Mouse (Mus musculus): ENCODE data around the gene Sh3kbp1. TPM values are rescaled to one million over a fixed set of nuclear protein-coding genes. Genes with fewer than 3 reads are reported as not detected.

The Sh3kbp1 gene
- polyA plus RNA-seq, 1 experiment from 2014 or later: 26.3 TPM

DNA sequence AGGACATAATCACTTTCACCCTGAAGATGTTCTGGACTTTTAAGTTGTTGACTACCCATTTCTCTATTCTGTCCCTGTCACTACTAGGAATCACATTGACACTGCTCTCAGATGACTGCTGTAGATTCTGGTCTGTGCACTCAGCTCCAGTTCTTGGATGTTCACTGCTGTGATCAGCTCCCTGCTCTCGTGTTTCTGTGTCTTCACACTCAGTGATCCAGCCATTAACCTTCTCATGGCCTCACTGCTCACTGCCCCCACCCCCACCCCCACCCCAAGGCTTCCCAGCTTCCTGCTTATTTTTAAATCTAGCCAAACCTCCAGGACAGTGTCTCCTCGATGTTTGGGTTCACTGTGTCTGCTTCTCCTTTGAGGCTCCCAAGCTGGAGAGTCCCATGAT, 271.0 kb downstream of the Sh3kbp1 start:
- WGBS: 45% methylated on average over 2 of the region's 2 CpGs
- Histone ChIP-seq H3K4me3 (replicated peaks) (no peak overlapping the region), H3K27ac (no peak overlapping the region), H3K9me3 (no peaks in the 10 kb centered on the region), H3K36me3 (no peaks in the 10 kb centered on the region), H3K4me2 (no peak overlapping the region), H3K9ac (replicated peaks) (no peak overlapping the region), H3K27me3 (peaks cover 33% of the 10 kb centered on the region), H3K4me1 (replicated peaks) (no peaks in the 10 kb centered on the region)
- ATAC-seq (ENCODE audit: insufficient number of reproducible peaks, insufficient read depth, low FRiP score, low TSS enrichment, low read depth): no peak

DNA sequence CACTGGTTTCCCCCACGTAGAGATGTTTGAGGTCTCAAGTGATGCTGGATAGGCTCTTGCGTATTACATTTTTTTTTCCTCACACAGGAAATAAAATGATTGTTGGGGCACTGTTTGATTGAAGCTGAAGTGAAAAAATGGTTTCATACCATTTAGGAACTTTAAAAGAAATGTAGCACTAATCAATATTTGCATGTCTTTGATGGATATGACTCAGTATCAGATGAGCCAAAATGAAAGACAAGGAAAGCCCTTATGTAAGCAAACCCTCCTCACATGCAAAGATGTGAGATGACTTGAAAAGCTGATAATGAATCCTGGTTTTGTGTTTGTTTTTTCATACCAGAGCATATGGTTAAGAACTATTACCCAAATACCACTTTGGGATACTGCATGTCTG, 272.0 kb downstream of the Sh3kbp1 start:
- Histone ChIP-seq H3K9me3 (no peaks in the 10 kb centered on the region), H3K4me2 (no peak overlapping the region), H3K27ac (no peak overlapping the region), H3K36me3 (no peaks in the 10 kb centered on the region), H3K27me3 (peaks cover 37% of the 10 kb centered on the region), H3K4me1 (replicated peaks) (no peaks in the 10 kb centered on the region), H3K4me3 (replicated peaks) (no peak overlapping the region), H3K9ac (replicated peaks) (no peak overlapping the region)
- no peak for ATAC-seq (ENCODE audit: insufficient number of reproducible peaks, insufficient read depth, low FRiP score, low TSS enrichment, low read depth)
- WGBS: 88% methylated on average over 2 of the region's 2 CpGs

DNA sequence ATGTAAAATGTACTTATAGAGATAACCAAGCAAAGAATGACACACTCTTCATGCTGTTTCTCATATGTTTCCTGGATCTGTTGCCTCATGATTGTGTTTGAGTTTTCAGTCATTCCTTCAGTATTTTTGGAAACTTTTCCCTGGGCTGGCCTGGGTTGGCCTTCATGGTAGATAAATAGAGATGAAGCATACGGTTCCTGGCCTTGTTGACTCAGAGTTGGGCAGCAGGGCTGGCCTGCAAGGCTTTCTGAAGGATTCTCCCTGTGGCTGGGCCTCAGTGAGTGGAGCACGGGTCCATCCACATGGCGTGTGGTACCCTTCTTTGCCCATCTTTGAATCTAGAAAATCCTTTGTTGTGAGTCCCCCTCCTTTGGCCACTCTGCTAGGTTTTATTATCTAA, 276.3 kb downstream of the Sh3kbp1 start:
- H3K4me2 ChIP-seq: no peak overlapping the region
- H3K36me3 ChIP-seq: no peaks in the 10 kb centered on the region
- H3K9me3 ChIP-seq: no peaks in the 10 kb centered on the region
- H3K9ac ChIP-seq (replicated peaks): no peak overlapping the region
- H3K4me3 ChIP-seq (replicated peaks): no peak overlapping the region
- no peak for ATAC-seq (ENCODE audit: insufficient number of reproducible peaks, insufficient read depth, low FRiP score, low TSS enrichment, low read depth)
- no peaks in the 10 kb centered on the region for H3K4me1 ChIP-seq (replicated peaks)
- no peak overlapping the region for H3K27ac ChIP-seq
- H3K27me3 ChIP-seq: peaks cover 32% of the 10 kb centered on the region
- WGBS: 81% methylated on average over 3 of the region's 3 CpGs

DNA sequence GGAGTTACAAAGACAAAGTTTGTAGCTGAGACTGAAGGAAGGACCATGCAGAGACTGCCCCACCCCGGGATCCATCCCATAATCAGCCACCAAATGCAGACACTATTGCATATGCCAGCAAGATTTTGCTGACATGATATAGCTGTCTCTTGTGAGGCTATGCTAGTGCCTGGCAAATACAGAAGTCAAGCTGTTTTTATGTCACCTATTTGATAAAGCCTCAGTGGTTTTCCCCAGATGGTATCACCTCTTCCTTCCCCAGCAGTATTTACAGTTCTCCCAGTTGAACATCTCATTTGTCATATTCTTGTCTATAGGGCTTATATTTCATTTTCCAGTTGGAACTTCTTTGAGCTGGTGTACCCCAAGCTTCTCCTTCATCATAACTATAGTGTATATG, 280.6 kb downstream of the Sh3kbp1 start:
- Histone ChIP-seq H3K4me1 (replicated peaks) (no peaks in the 10 kb centered on the region), H3K9me3 (no peaks in the 10 kb centered on the region), H3K36me3 (no peaks in the 10 kb centered on the region), H3K27ac (no peak overlapping the region), H3K9ac (replicated peaks) (no peak overlapping the region), H3K4me2 (no peak overlapping the region), H3K27me3 (peaks cover 24% of the 10 kb centered on the region), H3K4me3 (replicated peaks) (no peak overlapping the region)
- no peak for ATAC-seq (ENCODE audit: insufficient number of reproducible peaks, insufficient read depth, low FRiP score, low TSS enrichment, low read depth)
- 81% methylated on average over 1 of the region's 1 CpGs for WGBS

DNA sequence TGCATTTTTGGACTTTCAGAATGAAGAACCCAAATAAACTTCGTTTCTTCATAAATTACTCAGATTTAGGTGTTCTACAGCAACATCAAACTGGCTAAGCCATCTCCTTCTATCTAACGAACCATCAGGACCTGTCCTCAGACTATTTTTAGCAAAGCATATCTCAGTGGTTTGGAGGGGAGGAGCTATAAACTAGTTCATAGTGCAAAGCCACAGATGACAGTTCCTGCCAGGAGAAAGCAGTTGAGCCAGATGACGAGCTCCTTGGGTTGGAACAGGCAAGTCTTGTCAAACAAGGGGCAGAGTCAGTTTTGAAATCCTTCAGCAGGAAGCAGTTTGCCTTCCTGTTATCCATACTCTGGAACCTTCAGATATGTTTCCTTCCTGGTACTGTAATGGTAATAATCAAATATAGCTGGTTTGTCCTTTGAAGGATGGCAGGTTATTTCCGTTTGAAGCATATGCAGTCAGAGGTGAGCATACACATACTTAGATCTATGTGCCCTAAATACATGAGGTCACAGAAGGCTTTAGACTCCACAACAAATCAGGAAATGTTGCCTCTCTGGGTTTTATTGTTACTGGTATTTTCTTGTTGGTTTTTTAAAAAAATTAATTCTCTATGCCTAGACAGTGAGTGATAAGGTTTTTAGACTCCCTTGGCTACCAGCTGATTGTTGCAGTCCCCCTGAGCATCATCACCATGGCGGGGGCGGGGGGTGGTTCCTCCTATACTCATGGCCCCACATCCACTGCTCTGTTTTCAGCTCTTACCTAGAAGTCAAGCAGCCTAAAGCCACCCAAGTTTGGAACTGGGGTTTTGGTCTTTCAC, 282.6 kb downstream of the Sh3kbp1 start:
- H3K27ac ChIP-seq: no peak overlapping the region
- ATAC-seq (ENCODE audit: insufficient number of reproducible peaks, insufficient read depth, low FRiP score, low TSS enrichment, low read depth): no peak
- no peaks in the 10 kb centered on the region for H3K4me1 ChIP-seq (replicated peaks)
- no peaks in the 10 kb centered on the region for H3K9me3 ChIP-seq
- H3K4me2 ChIP-seq: no peak overlapping the region
- WGBS: 80% methylated on average over 6 of the region's 6 CpGs
- H3K27me3 ChIP-seq: peaks cover 20% of the 10 kb centered on the region
- no peaks in the 10 kb centered on the region for H3K36me3 ChIP-seq
- H3K9ac ChIP-seq (replicated peaks): no peak overlapping the region
- no peak overlapping the region for H3K4me3 ChIP-seq (replicated peaks)

DNA sequence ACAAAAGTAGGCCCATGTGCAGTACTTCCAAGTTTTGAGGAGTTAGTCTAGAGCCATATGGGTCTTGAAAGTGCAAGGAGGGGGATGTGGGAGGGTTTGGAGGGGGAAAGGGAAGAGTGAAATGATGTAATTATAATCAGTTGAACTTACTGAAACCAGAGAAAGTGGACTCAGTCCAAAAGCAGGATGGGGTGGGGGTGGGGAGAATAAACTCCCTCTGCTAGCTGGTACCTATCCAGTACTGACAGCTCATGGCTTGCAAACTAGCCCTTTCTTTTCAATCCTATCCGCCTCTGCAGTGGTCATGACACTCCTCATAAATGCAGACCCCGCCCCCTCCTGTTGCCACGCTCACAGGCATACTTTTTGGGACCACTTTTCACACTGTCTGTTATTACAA, 283.5 kb downstream of the Sh3kbp1 start:
- no peak for ATAC-seq (ENCODE audit: insufficient number of reproducible peaks, insufficient read depth, low FRiP score, low TSS enrichment, low read depth)
- Histone ChIP-seq H3K27me3 (peaks cover 11% of the 10 kb centered on the region), H3K9ac (replicated peaks) (no peak overlapping the region), H3K4me3 (replicated peaks) (no peak overlapping the region), H3K36me3 (no peaks in the 10 kb centered on the region), H3K4me1 (replicated peaks) (no peaks in the 10 kb centered on the region), H3K4me2 (no peak overlapping the region), H3K27ac (no peak overlapping the region), H3K9me3 (no peaks in the 10 kb centered on the region)
- 71% methylated on average over 3 of the region's 3 CpGs for WGBS

DNA sequence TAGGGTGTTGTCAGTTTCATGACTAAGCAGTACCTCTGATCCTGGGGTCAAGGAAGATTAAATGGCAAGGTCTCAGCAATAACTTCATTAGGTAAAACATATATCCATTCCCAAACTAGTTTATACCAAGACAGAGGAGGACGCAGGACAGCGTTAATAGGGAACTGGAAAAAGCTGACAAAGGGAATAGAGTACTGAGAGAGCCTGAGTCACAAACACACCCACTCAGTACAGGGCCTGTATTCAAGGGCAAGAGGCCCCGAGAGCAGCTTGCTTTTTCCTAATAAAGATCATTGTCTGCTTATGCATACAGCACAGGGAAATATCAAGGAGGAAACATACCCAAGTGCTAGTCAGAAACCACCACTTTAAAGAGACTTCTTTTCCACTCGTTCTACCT, 284.5 kb downstream of the Sh3kbp1 start:
- Histone ChIP-seq H3K4me3 (replicated peaks) (no peak overlapping the region), H3K4me1 (replicated peaks) (no peaks in the 10 kb centered on the region), H3K4me2 (no peak overlapping the region), H3K9ac (replicated peaks) (no peak overlapping the region), H3K27ac (no peak overlapping the region), H3K9me3 (no peaks in the 10 kb centered on the region), H3K36me3 (no peaks in the 10 kb centered on the region), H3K27me3 (peaks cover 4% of the 10 kb centered on the region)
- no peak for ATAC-seq (ENCODE audit: insufficient number of reproducible peaks, insufficient read depth, low FRiP score, low TSS enrichment, low read depth)
- 80% methylated on average over 4 of the region's 4 CpGs for WGBS

DNA sequence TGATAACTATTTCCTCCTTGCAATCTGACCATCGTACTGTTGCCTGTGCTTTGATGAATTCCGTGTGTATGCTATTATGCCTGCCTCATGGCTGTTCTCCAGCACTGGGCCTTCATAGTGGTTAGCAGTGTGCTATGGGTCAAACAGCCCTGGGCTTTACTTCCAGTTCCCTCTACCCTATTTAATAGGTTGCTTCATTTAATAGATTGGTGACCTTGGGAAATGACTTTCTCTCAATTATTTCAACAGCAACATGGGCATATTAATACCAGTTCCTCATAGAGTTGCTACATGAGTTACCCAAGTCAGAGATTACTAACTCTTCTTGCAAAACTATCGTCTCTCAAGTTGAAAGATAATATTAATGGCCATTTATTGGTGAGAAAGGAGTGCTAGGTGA, 285.0 kb downstream of the Sh3kbp1 start:
- Histone ChIP-seq H3K9ac (replicated peaks) (no peak overlapping the region), H3K4me3 (replicated peaks) (no peak overlapping the region), H3K36me3 (no peaks in the 10 kb centered on the region), H3K27ac (no peak overlapping the region), H3K27me3 (peaks cover 4% of the 10 kb centered on the region), H3K9me3 (no peaks in the 10 kb centered on the region), H3K4me1 (replicated peaks) (no peaks in the 10 kb centered on the region), H3K4me2 (no peak overlapping the region)
- no peak for ATAC-seq (ENCODE audit: insufficient number of reproducible peaks, insufficient read depth, low FRiP score, low TSS enrichment, low read depth)
- 58% methylated on average over 3 of the region's 3 CpGs for WGBS

DNA sequence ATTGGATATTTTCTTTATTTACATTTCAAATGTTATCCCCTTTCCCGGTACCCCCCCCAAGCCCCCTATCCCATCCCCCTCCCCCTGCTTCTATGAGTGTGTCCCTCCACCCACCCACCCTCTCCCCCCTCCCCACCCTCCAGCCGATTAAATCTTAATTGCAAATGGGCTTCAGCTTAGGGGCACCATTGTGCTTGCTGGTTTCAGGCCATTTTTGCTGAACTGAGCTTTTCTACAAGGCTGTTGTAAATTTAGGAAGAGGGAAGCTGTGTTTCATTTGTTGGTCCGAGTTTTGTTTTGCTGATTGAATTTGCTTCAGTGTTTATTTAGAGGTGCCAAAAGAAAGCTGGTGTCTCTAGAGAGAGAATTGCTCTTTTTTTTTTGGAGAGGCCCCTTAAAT, 286.4 kb downstream of the Sh3kbp1 start:
- Histone ChIP-seq H3K27me3 (peaks cover 7% of the 10 kb centered on the region), H3K4me1 (replicated peaks) (no peaks in the 10 kb centered on the region), H3K9ac (replicated peaks) (no peak overlapping the region), H3K36me3 (no peaks in the 10 kb centered on the region), H3K4me2 (no peak overlapping the region), H3K4me3 (replicated peaks) (no peak overlapping the region), H3K27ac (no peak overlapping the region), H3K9me3 (no peaks in the 10 kb centered on the region)
- ATAC-seq (ENCODE audit: insufficient number of reproducible peaks, insufficient read depth, low FRiP score, low TSS enrichment, low read depth): no peak
- 42% methylated on average over 3 of the region's 3 CpGs for WGBS

DNA sequence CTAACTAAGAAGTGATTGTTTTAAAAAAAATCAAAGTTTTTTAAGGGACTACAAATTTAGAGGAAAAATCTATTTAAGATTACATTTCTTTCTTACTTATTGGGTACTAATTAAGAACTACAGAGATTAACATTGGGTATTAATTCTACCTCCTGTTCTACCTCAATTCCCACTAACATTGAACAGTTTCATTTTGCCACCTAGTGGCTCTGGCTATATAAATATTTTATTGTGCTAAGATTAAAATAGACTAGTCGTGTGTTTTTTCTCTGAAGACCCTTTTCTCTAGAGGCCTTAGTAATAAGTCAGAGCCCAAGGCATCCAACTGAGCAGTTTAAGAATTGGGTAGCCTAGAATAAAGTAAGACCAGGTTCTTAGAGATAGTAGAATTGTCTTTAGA, 288.1 kb downstream of the Sh3kbp1 start:
- H3K4me2 ChIP-seq: no peak overlapping the region
- ATAC-seq (ENCODE audit: insufficient number of reproducible peaks, insufficient read depth, low FRiP score, low TSS enrichment, low read depth): no peak
- peaks cover 11% of the 10 kb centered on the region for H3K27me3 ChIP-seq
- H3K9me3 ChIP-seq: no peaks in the 10 kb centered on the region
- WGBS: 80% methylated on average over 1 of the region's 1 CpGs
- H3K9ac ChIP-seq (replicated peaks): no peak overlapping the region
- no peaks in the 10 kb centered on the region for H3K36me3 ChIP-seq
- no peaks in the 10 kb centered on the region for H3K4me1 ChIP-seq (replicated peaks)
- H3K4me3 ChIP-seq (replicated peaks): no peak overlapping the region
- H3K27ac ChIP-seq: no peak overlapping the region

DNA sequence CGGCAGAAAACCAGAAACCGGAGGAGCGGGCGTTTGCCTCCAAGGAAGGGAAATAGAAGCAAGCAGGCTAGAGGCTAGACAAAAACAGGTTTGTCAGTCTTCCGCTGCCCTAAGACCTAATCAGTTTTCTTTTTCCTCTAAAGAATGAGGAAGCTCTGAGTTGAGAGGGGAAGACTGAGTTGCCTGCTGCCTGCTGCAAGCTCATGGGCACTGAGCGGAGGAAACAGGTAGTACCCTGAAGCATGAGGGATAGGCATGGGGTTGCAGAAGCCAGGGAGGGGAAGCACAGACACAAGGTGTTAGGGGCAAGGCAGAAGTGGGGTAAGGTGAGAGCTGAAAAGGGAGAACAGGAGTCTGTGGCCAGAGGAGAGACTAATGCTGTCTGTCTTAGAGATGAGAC, 297.7 kb downstream of the Sh3kbp1 start:
- Histone ChIP-seq H3K4me1 (replicated peaks) (no peaks in the 10 kb centered on the region), H3K9me3 (no peaks in the 10 kb centered on the region), H3K4me2 (no peak overlapping the region), H3K36me3 (no peaks in the 10 kb centered on the region), H3K27me3 (peaks cover 65% of the 10 kb centered on the region), H3K4me3 (replicated peaks) (no peak overlapping the region), H3K9ac (replicated peaks) (no peak overlapping the region), H3K27ac (no peak overlapping the region)
- WGBS: 89% methylated on average over 6 of the region's 6 CpGs
- no peak for ATAC-seq (ENCODE audit: insufficient number of reproducible peaks, insufficient read depth, low FRiP score, low TSS enrichment, low read depth)

DNA sequence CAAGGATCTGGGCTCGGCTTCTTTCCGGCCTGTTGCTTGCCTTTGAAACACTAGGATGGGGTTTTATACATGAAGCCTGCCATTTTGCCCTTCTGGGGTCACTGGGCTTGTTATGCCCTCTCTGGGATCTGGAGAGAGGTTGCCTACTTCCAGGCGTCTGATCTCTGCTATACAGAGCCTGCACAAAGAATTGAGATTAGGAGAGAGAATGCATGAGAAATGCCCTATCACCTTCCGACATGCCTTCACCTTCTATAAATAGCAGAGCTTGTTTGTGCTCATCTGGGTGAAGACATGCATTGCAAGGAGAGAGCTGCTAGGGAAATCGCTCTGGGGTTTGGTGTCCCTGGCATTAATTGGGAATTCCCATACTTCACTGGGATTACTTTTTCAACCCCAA, 301.1 kb downstream of the Sh3kbp1 start:
- Histone ChIP-seq H3K9me3 (no peaks in the 10 kb centered on the region), H3K9ac (replicated peaks) (no peak overlapping the region), H3K36me3 (no peaks in the 10 kb centered on the region), H3K27me3 (peaks cover 53% of the 10 kb centered on the region), H3K4me1 (replicated peaks) (no peaks in the 10 kb centered on the region), H3K4me2 (no peak overlapping the region), H3K4me3 (replicated peaks) (no peak overlapping the region), H3K27ac (no peak overlapping the region)
- ATAC-seq (ENCODE audit: insufficient number of reproducible peaks, insufficient read depth, low FRiP score, low TSS enrichment, low read depth): no peak
- 86% methylated on average over 5 of the region's 5 CpGs for WGBS

All from limb, embryonic 12.5 days (tissue).